ENCODE assay signal across 14 mouse cellular contexts in the genomic region with DNA sequence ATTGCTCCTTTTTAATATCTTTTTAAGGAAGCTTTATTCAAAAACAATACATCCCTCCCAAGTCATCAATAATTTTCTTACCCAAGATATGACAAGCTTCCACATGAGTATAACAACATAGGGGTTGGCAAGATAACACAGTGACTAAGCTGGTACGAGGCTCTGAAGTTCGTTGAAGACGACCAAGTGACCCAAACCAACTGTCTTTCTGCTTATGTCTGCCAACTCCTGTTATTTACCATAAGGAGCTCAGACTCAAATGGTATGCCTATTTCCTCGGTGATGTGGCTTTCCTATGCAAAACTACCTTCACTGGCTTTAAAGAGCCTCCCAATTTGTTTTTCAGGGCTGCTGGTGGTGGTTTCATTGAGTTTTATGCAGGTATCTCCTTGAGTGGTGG. TPM values are rescaled to one million over a fixed set of nuclear protein-coding genes. Genes with fewer than 3 reads are reported as not detected.
DNase-seq lines count a peak whose midpoint lies in the region; TF ChIP-seq lines count a peak whose summit lies in the region.
"Had no signal": no experiment of that assay in that cellular context is flagged by ENCODE, and none has a peak within 500 bp of the region (broad histone marks: within the 10 kb centered on the region; RNA-seq: fewer than 3 reads in every experiment).

A gene (minus strand): TSS at position 215 of the 400 bp plus-strand sequence.

- no peak within 1 kb of the TSS for H3K27ac ChIP-seq in gastrocnemius, adult 2 months
- H3K27ac ChIP-seq in thymus, adult 2 months (ENCODE audit: control insufficient read depth, insufficient read depth, low read length) = peak within 1 kb of the TSS; percentile 86; the same call in 1 of the 2 replicates
- H3K27ac ChIP-seq in olfactory bulb, adult 2 months (ENCODE audit: insufficient read depth, low read depth, low read length) = no peak within 1 kb of the TSS
- H3K27ac ChIP-seq in left cerebral cortex, adult 2 months = no peak within 1 kb of the TSS
- H3K27ac ChIP-seq: heart, embryonic 13.5 days had no signal

- intact Hi-C loops in gastrocnemius, adult 2 months (cut with DNase I) = no loop called here
- intact Hi-C loops in left cerebral cortex, adult 2 months (cut with DNase I) = no loop called here

- 12% methylated on average over 4 of the region's 4 CpGs for WGBS in thymus, adult 2 months
- WGBS in large intestine, adult 2 months = 74% methylated on average over 4 of the region's 4 CpGs
- 86% methylated on average over 4 of the region's 4 CpGs for WGBS in olfactory bulb, adult 2 months

- no peaks in the 10 kb centered on the region for H3K27me3 ChIP-seq in thymus, adult 2 months (ENCODE audit: control insufficient read depth, insufficient read depth, low read length)
- H3K27me3 ChIP-seq: heart, embryonic 13.5 days had no signal

- H3K4me1 ChIP-seq in thymus, adult 2 months (replicated peaks; ENCODE audit: control insufficient read depth, insufficient read depth, low read length) = peaks cover 4% of the 10 kb centered on the region; the same call in 1 of the 2 replicates
- H3K4me1 ChIP-seq in olfactory bulb, adult 2 months (ENCODE audit: control insufficient read depth, insufficient read depth, low read length) = no peaks in the 10 kb centered on the region
- H3K4me1 ChIP-seq: heart, embryonic 13.5 days had no signal

- peak within 1 kb of the TSS; percentile 13 for H3K4me3 ChIP-seq in gastrocnemius, adult 2 months
- peak within 1 kb of the TSS; percentile 15; the same call in 1 of the 2 replicates for H3K4me3 ChIP-seq in thymus, adult 2 months (ENCODE audit: control insufficient read depth, insufficient read depth, low read length)
- H3K4me3 ChIP-seq in olfactory bulb, adult 2 months (ENCODE audit: insufficient read depth, low read depth, low read length) = no peak within 1 kb of the TSS
- no peak within 1 kb of the TSS for H3K4me3 ChIP-seq in left cerebral cortex, adult 2 months
- H3K4me3 ChIP-seq: erythroblast, embryonic 14.5 days; heart, embryonic 13.5 days; myocyte had no signal

- no peak for TF ChIP-seq CTCF in gastrocnemius, adult 2 months (IDR thresholded peaks at IDR 0.05)
- TF ChIP-seq CTCF in thymus, adult 2 months (IDR thresholded peaks at IDR 0.05; ENCODE audit: borderline replicate concordance, control insufficient read depth, extremely low read depth, insufficient read depth, low read length, poor library complexity) = no peak
- no peak for TF ChIP-seq CTCF in olfactory bulb, adult 2 months (IDR thresholded peaks at IDR 0.05; ENCODE audit: insufficient read depth, low read depth, low read length)
- TF ChIP-seq CTCF in left cerebral cortex, adult 2 months (IDR thresholded peaks at IDR 0.05) = no peak

- no peak for DNase-seq in gastrocnemius, adult 2 months
- no peak for DNase-seq in gastrocnemius, postnatal 25 days
- no peak for DNase-seq in thymus, adult 2 months
- no peak for DNase-seq in thymus, postnatal 10 days (ENCODE audit: low spot score in 2 of 2)
- no peak for DNase-seq in large intestine, adult 2 months (ENCODE audit: low read depth, low spot score)
- no peak for DNase-seq in cerebellum, postnatal 25 days
- DNase-seq in left cerebral cortex, adult 2 months (ENCODE audit: extremely low spot score in 1 of 2, low spot score in 2 of 2) = no peak
- DNase-seq: adrenal gland, postnatal 25 days; kidney, postnatal 25 days; lung, postnatal 10 days had no signal

- no peak for TF ChIP-seq POLR2A in thymus, adult 2 months (IDR thresholded peaks at IDR 0.05; ENCODE audit: control insufficient read depth, extremely low read depth, insufficient read depth, low read length, poor library complexity)
- TF ChIP-seq POLR2A in olfactory bulb, adult 2 months (IDR thresholded peaks at IDR 0.05; ENCODE audit: insufficient read depth, low read depth, low read length) = no peak

- peaks cover 13% of the 10 kb centered on the region; the same call in 1 of the 2 replicates for H3K36me3 ChIP-seq in thymus, adult 2 months (ENCODE audit: control insufficient read depth, insufficient read depth, low read length)
- H3K36me3 ChIP-seq: heart, embryonic 13.5 days had no signal

RNA-seq across cellular contexts. Expression of the gene that starts here (rescaled TPM):
- total RNA-seq in gastrocnemius, adult 2 months (2021) = 1 to 10 TPM in 1 of 2 experiments, under 1 TPM in 1; 0.97 to 1.4 TPM
- 1 to 10 TPM; 1.4 to 2.6 TPM for total RNA-seq in gastrocnemius, postnatal 25 days (2021)
- polyA plus RNA-seq in thymus, adult 2 months (2012; rRNA removed) = 469 and 490 TPM in 2 replicates
- polyA plus RNA-seq in large intestine, adult 2 months (2012; rRNA removed) = 12.6 and 24.3 TPM in 2 replicates
- polyA plus RNA-seq in olfactory bulb, adult 2 months (2012; ENCODE audit: insufficient read depth, insufficient read length, low replicate concordance, missing spikeins) = 291 and 662 TPM in 2 replicates
- 1 to 10 TPM; 1.7 to 3.4 TPM for total RNA-seq in left cerebral cortex, adult 2 months (2021)
- polyA plus RNA-seq: erythroblast, embryonic 14.5 days; myocyte had no signal

Comparison
In these comparisons a context has a peak if more than half of its experiments do, and no peak if none do; other contexts are left out.
1. RNA of the gene that starts here (polyA plus RNA-seq): 469 to 490 TPM in thymus, adult 2 months and 291 to 662 TPM in olfactory bulb, adult 2 months; 12.6 to 24.3 TPM in large intestine, adult 2 months; every median in the first group is over 10 times any median in the second.
2. H3K4me3 ChIP-seq: peak in gastrocnemius, adult 2 months (single experiment) and thymus, adult 2 months (single experiment); none in olfactory bulb, adult 2 months (single experiment) and left cerebral cortex, adult 2 months (single experiment).